Mouse (Mus musculus): ENCODE results near the gene Prex1.

Prex1 gene

DNA sequence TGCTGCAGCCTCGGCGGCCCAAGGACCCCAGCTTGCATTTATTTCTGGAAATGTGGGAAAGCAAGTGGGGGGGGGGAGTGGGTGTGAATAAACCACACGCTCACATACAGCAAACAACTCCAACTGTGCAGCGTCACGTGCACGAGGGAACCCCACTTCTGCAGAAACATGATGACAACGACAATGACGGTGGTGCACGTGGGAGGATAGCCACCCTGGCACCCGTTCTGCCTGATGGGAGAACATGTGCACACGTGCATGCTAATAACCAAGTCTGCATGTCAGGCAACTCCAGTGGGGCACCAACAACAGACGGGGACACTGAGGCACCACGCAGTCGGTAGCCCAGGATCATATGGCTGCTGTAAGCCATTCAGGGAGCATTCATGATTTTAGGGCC is 37.1 kb downstream of the Prex1 start:
- ChIA-PET POLR2A (interaction anchor here in 1 of 4 experiments (1.0 to 2.8 kb wide), 5 partner anchors 7 to 64 kb away, joined by 3 to 22 read pairs (median 7); partner anchors contain the start of gene Prex1), CTCF (interaction anchor here in 3 of 4 experiments (0.6 to 1.8 kb wide), 4 partner anchors 58 to 142 kb away, joined by 3 to 7 read pairs (median 4); no protein-coding TSS in a partner anchor)

DNA sequence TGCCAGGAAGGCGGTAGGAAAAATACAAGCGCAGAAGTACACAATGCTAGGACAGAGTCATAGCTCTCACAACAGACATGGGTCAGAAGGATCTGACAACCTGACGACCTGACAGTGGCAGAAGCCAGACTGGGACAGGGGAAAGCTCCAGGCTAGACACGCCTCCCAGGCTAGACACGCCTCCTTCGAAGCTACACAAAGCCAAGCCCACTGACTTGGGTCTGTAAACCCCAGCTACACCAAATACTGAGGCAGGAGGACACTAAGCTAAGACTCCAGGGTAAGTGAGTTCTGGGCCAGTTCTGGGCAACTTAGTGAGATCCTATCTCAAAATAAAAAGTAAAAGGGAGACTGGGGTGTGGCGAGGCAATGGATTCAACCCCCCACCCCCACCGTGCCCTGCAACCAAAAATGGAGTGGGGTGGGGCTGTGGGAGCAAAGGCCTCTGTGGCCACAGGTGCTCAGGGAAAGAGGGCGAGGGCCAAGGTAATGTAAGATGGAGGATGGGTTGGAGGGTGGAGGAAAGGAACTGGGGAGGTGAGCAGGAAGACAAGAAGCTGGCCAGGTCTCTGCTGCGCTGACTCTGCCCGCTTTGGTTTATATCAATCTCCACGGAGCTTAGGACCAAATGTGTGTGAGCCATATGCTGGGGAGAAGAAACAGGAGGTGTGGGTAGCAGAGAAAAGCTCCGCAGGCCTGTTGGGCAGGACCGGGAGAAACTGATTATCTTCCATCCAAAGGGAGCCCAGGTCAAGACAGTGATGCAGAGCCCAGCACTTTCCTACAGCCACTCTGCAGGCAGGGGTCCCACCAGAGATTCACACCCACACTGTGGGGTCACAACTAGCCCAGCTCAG is 37.8 kb downstream of the Prex1 start:
- POLR2A ChIA-PET = interaction anchor here in 3 of 4 experiments (0.6 to 2.8 kb wide), 20 partner anchors 8 to 147 kb away, joined by 3 to 22 read pairs (median 3); partner anchors contain the start of gene Prex1 (in 1 of the 3)

DNA sequence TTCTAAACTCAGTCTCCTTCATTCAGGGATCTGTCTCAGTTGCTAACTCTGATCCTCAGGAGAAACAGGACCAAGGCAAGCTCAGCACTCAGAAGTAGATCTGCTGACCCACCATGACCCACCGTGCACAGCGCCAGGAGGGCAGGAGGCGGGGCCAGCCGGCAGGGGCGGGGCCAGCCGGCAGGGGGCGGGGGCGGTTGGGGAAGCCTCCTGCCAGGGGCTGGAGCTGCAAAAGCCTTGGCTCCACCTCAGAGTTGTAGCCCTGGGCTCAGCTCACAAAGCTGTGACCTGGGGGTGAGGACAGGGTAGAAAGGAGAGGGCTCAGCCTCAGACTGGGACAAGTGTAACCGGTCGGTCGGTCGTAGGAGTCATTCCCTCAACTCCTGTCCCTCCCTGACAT is 38.9 kb downstream of the Prex1 start:
- CTCF ChIA-PET = interaction anchor here in 3 of 4 experiments (0.6 to 1.8 kb wide), 7 partner anchors 39 to 1761 kb away, joined by 3 to 7 read pairs (median 4); partner anchors contain the start of gene Prex1 (in 1 of the 3)
- POLR2A ChIA-PET = interaction anchor here (0.6 to 2.8 kb wide), 25 partner anchors 9 to 187 kb away, joined by 3 to 22 read pairs (median 3); partner anchors contain the start of gene Prex1 (in 1 of the 4)

More for the DNA sequence above, 37.8 kb downstream of the Prex1 start:
- CTCF ChIA-PET = interaction anchor here in 3 of 4 experiments (0.6 to 1.8 kb wide), 10 partner anchors 8 to 143 kb away, joined by 3 to 18 read pairs (median 4); partner anchors contain the start of gene Prex1 (in 1 of the 3)

DNA sequence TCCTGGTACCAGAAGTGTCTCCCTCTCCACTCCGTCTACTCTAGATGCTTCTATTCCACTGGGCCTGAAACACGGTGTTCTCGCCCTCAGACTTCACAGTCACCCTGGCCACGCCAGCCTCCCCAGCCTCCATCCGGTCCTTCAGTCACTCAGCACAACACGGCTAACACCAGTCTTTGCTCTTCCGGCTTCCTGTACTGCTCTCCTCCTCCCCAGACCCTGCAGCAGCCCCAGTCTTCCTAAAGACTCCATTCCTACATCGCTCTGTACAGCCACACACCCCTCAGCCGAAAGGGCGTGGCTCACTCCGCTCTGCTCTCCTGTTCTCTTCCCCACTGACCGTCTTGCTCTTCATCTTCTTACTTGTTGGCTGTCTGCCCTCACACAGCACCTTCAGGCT is 39.7 kb downstream of the Prex1 start:
- ChIA-PET POLR2A (interaction anchor here in 2 of 4 experiments (0.9 to 2.8 kb wide), 10 partner anchors 9 to 90 kb away, joined by 3 to 22 read pairs (median 4); partner anchors contain the start of gene Prex1 (in 1 of the 2)), CTCF (interaction anchor here in 2 of 4 experiments (0.6 to 1.0 kb wide), 3 partner anchors 40 to 1760 kb away, joined by 3 to 5 read pairs (median 4); partner anchors contain the start of gene Prex1 (in 1 of the 2))

DNA sequence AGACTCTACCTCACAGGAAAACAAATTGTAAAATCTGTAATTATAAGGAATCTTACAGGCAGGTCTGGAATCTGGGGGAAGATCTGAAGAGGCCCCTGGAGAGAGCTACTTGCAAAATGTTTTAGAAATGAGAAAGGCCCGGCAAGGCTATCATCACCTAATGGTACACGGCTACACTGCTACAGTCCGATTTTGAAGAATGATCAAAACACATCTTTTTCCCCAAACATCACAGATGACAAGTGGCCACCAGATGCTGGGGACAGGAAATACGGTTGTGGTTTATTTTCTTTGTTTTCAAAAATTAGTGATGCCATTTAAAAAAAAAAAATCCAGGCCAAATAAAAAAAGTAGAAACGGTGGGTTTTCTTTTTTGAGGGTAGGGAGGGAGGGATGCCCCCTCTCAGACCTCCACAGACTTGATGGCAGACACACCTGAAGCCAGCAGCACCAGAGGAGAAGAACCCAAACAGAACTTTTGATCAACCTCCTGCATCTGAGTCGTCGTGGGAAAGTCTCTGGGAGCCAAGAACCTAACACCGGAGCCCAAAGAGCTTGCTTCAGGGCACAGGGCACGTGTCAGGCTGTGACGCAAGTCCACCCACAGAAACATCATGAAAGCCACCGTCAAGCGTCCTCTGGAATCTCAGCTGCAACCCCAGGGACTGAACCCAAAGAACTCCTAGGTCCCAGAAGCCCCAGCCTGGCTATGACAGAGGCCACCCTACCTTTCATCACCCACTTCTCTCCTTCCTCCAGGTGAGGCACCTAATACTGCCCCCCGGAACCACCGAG is 41.3 kb downstream of the Prex1 start:
- POLR2A ChIA-PET = no interaction called here
- CTCF ChIA-PET = interaction anchor here in 1 of 4 experiments (0.8 kb wide), 1 partner anchor 98 kb away, joined by 3 read pairs; no protein-coding TSS in a partner anchor

DNA sequence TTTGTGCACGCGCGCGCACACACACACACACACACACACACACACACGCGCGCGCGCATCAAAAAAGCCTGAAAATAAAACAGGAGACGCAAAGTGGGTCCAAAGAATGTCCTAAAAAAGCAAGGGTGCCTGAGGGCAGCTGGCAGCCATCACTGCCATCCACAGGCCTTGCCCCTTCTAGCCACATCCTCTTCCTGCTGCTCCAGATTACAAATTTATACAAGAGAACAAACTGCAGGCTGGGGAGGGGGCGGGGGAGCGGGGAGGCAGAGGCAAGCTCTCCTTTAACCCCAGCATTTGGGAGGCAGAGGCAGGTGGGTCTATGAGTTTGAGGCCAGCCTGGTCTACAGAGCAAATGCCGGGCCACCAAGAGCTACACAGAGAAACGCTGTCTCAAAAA is 42.0 kb downstream of the Prex1 start:
- POLR2A ChIA-PET = no interaction called here
- CTCF ChIA-PET = interaction anchor here in 2 of 4 experiments (0.5 to 0.8 kb wide), 2 partner anchors 97 to 217 kb away, joined by 3 to 4 read pairs; no protein-coding TSS in a partner anchor

DNA sequence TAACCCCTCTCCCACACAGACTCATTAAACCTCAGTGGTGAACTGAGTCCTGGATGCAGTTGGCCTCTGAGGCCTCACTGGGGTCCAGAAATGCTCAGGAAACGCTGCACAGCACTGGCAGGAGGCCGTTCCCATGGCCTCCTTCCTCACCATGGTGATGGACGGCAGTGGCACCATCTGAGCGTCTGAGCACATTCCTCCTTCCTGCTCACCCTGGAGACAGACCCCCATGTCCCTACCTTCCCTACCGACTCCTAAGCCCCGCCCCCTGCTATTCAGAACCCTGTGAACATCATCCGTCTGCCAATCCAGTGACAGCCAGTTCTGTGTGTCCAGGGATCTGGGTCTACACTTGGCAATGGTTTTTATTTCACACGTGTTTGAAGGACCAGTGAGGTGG is 42.6 kb downstream of the Prex1 start:
- CTCF ChIA-PET = interaction anchor here in 1 of 4 experiments (0.6 kb wide), 1 partner anchor 100 kb away, joined by 3 read pairs; no protein-coding TSS in a partner anchor
- POLR2A ChIA-PET = no interaction called here

DNA sequence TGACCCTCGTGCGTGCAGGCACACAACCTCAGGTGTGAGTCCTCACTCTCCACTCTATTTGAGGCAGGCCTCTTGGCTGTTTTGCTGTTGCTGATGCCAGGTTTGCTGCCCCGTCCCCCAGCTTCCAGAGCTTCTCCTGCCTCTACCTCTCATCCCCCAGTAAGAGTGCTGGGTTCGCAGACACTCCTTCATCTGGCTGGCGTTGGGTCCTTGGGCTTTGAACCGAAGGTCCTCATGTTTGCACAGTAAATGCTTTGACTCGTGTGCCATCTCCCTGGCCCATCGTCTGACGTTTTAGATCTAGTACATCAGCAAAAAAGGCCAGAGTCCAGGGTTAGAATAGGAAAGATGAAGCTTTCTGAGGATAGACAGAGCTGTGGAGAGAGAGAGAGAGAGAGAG is 43.7 kb downstream of the Prex1 start:
- ChIA-PET CTCF (no interaction called here), POLR2A (interaction anchor here in 1 of 4 experiments (1.1 kb wide), 1 partner anchor 55 kb away, joined by 3 read pairs; no protein-coding TSS in a partner anchor)

DNA sequence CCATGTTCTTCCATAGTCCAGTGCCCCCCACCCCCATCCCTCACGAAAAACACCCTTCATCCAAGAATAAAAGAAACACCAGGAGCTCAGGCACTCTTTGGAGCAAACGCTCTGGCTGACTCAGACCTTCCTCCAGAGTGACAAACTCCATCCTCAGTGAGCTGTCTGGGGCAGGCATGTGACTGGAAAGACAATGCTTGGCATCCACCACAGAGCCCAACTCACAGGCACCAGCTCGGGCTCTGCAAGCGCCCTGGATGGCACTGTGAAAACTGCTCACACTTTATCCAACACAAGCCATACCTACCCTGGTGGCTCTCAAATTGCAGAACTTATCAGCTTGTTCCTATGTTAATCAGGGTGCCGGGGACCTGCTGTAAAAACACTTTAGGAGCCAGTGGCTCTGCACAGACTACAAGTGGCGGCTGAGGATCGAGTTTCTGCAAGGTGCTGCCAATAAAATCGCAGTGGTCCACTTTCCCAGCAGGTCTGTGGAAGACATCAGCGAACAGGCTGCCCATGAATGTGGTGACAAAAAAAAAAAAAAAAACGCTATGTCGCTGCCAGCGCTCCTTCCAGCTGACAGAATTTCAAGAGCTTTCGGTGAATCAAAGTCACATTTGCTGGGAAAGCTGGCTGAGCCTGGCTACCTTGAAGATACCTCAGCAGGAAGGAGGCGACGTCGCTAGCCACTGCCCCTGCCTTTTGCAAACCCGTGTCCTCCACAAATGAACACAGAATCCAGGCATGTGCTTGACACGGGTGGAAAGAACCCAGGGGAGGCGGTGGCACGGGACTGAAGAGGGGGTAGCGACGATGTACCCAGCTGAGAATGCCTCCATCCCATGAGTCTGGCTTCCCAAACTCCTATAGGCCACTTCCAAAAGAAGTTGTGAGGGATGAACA is 45.6 kb downstream of the Prex1 start:
- POLR2A ChIA-PET = interaction anchor here in 3 of 4 experiments (0.6 to 3.2 kb wide), 11 partner anchors 11 to 1562 kb away, joined by 3 to 12 read pairs (median 4); no protein-coding TSS in a partner anchor
- CTCF ChIA-PET = interaction anchor here in 1 of 4 experiments (1.0 kb wide), 1 partner anchor 76 kb away, joined by 3 read pairs; no protein-coding TSS in a partner anchor

DNA sequence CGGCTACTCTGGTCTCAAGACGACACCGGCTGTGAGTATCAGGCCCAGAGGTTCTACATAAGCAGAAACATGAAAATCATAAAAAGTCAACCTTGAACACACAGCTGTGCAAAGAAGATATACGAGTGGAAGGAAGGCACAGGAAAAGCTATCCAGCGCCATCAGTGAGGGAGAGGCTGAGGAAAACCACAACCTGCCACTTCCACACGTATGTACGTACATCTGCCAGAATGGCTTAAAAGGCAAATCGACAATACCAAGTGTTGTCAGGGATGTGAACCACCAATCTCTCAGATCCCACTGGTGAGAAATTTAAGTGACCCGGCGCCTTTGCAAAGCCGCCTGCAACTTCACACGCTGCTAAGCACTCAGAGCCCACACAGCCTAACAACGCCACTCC is 47.5 kb downstream of the Prex1 start:
- CTCF ChIA-PET = interaction anchor here in 1 of 4 experiments (0.8 kb wide), 1 partner anchor 83 kb away, joined by 3 read pairs; no protein-coding TSS in a partner anchor
- POLR2A ChIA-PET = interaction anchor here in 2 of 4 experiments (0.5 to 3.2 kb wide), 4 partner anchors 13 to 636 kb away, joined by 3 to 12 read pairs (median 4); no protein-coding TSS in a partner anchor

DNA sequence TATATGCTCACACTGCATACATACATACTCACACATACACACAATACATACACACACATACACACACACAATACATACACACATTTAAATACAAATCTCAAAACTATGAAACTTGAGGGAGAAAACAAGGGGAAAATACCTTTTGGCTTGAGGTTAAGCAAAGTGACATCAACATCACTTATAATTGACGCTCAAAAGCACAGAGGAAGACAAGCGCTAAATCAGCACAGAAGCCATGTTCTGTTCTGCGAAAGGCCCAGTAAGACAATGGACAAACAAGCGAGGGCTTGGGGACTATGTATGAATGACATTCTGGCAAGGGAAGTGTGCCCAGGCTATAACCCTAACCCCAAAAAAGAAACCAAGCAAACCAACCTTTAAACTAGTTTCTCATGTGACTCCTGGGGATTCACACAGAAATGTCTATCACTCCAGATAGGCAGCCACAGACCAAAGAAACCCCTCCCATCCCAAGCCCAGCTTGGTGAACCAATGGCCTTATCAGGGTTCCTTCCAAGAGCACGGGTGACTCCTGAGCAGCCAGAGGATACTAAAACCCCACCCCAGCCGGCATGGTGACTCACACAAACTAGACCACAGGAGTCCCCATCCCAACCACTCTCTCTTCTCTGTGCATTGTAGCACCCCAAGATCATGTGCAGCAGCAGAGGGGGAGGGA is 48.2 kb downstream of the Prex1 start:
- CTCF ChIA-PET = interaction anchor here in 1 of 4 experiments (0.8 to 1.1 kb wide), 2 partner anchors 82 to 116 kb away, joined by 3 read pairs; no protein-coding TSS in a partner anchor
- POLR2A ChIA-PET = interaction anchor here in 3 of 4 experiments (0.5 to 3.2 kb wide), 5 partner anchors 14 to 636 kb away, joined by 3 to 12 read pairs (median 3); no protein-coding TSS in a partner anchor

DNA sequence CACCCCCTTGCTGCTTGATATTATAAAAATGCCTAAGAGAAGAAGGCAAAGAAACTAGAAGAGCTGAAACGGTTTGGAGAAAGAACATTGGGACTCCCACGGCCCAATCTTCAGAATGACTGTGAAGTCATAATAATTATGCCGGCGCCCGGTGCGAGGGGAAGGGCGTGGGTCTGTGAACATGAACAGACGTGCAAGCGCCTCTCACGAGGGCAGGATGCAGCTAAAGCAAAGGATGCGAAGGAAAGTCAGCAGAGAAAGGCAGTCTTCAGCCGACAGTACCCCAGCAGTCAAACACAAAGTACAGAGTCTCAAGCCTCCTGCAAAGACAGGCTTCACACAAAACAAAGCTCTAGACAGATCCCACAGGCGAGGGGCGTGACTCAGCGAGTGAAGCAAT is 49.1 kb downstream of the Prex1 start:
- ChIA-PET POLR2A (interaction anchor here in 3 of 4 experiments (0.5 to 2.0 kb wide), 4 partner anchors 10 to 421 kb away, joined by 3 to 5 read pairs (median 4); no protein-coding TSS in a partner anchor), CTCF (no interaction called here)

DNA sequence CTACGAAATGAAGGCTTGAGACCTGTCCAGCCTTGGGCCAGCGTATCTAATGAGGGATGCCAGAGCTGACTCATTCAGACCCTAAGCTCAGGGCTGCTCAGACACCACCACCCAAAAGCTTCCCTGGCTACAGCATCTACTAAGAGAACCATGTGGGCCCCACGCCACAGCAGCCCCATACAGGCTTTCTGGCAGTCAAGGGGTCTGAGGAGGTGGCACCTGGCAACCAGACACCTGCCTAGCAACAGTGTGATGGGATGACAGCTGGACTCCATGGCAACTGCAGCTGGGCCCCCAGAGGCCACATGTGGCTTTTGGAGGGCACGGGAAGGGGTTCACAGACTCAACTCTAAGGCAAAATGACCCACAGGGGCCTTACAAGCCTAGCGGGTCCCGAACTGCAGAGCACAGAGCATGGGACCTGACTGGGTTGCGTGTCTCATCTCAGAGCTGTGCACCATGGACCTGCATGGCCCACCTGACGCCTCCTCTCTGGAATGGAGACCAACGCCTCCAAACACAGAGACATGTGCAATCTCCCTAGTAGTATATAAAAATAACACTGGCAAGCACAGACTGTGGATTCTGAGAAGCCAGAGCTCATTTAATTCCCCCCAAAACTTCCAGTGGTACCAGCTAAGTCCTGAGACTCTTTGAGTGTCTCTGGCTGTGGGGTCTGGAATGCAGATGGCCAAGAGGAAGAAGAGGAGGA is 50.2 kb downstream of the Prex1 start:
- POLR2A ChIA-PET = interaction anchor here in 1 of 4 experiments (1.1 kb wide), 1 partner anchor 13 kb away, joined by 3 read pairs; no protein-coding TSS in a partner anchor

DNA sequence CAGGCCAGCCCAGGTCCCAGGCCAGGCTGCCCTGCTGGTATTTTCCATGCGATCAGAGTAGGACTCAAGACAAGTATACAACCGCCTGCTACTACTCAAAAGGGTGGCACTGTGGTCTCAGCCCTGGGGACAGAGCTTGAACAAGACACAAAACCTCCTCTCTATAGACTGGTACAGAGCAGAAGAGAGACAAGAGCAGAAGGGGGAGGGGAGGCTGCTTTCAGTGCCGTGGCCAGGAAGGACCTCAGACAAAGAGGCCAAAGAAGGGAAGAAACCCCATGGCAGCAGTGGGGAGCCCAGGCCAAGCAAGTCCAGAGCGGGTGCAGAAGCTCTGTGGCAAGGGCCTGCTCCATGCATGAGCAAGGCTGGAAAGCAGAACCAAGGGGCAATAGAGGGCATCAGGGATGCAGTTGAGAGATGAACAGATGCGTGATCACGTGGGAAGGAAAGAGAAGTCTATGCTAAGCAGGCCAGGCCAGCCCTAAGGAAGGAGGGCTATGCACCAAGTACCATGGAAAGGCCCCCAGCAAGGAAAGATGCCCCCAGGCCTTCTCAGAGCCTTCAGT is 51.0 kb downstream of the Prex1 start:
- ChIA-PET POLR2A (interaction anchor here in 1 of 4 experiments (0.5 kb wide), 1 partner anchor 125 kb away, joined by 7 read pairs; no protein-coding TSS in a partner anchor), CTCF (interaction anchor here in 1 of 4 experiments (0.5 kb wide), 1 partner anchor 395 kb away, joined by 6 read pairs; no protein-coding TSS in a partner anchor)

More for the DNA sequence above, 50.2 kb downstream of the Prex1 start:
- CTCF ChIA-PET = no interaction called here

DNA sequence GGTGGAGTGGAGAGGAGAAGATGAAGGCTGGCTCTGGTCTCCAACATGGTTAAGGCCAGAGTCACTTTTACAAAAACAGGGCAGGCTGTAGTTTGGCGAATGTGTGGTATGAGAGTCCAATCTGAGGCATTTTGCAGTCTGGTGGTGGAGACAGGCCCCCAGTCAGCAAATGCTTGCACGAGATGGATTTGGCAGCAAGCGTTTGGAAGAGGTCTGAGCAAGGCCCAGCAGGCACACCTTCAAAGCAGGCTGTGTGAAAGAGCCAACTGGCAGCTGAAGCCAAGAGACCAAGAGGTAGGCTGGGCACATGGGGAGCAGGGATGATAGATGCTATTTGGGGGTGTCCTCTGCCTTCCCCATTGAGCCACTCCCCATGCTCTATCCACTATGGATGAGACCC is 51.7 kb downstream of the Prex1 start:
- CTCF ChIA-PET = no interaction called here
- POLR2A ChIA-PET = interaction anchor here in 1 of 4 experiments (0.5 kb wide), 2 partner anchors 42 to 125 kb away, joined by 5 to 7 read pairs; no protein-coding TSS in a partner anchor

Measured in embryonic stem cell, embryonic (primary cell).